Mouse (Mus musculus): Measurements from ENCODE around the gene Gjd3. TPM values are rescaled to one million over a fixed set of nuclear protein-coding genes. Genes with fewer than 3 reads are reported as not detected.
A peak's percentile ranks its signal among the peaks of the same experiment; 100 is the strongest.

Gene Gjd3
- polyA plus RNA-seq, 1 experiment: 0.56 TPM

GRCm38 (mm10) chr11:98959437-98960312 lies 23.1 kb downstream of the Gjd3 start:
- under 1% methylated on average over 43 of the region's 43 CpGs for whole genome bisulfite sequencing
- H3K4me1 ChIP-seq (ENCODE audit: control insufficient read depth, insufficient read depth, insufficient read length): peaks cover 42% of the 10 kb centered on the region
- peak; percentile 71 to 72 for DNase-seq (ENCODE audit: low read depth in 1 of 2, low spot score in 2 of 2)

GRCm38 (mm10) chr11:98956340-98956739 lies 26.5 kb downstream of the Gjd3 start:
- Histone ChIP-seq H3K36me3 (ENCODE audit: control insufficient read depth, insufficient read depth, low read length) (peaks cover 3% of the 10 kb centered on the region; the same call in 1 of the 2 replicates), H3K27me3 (ENCODE audit: control insufficient read depth, insufficient read depth, low read length) (no peaks in the 10 kb centered on the region), H3K4me1 (ENCODE audit: control insufficient read depth, insufficient read depth, insufficient read length) (peaks cover 43% of the 10 kb centered on the region), H3K27ac (ENCODE audit: insufficient read depth, low read length) (no peak overlapping the region), H3K4me3 (ENCODE audit: extremely low read depth, insufficient read depth, insufficient read length) (no peak overlapping the region)
- DNase-seq (ENCODE audit: low read depth in 1 of 2, low spot score in 2 of 2): no peak
- TF ChIP-seq POLR2A (IDR thresholded peaks at IDR 0.05; ENCODE audit: low read depth, low read length): no peak
- no peak for TF ChIP-seq CTCF (IDR thresholded peaks at IDR 0.05; ENCODE audit: extremely low read depth, insufficient read depth, insufficient read length, insufficient replicate concordance)
- 82% methylated on average over 10 of the region's 10 CpGs for WGBS

More at GRCm38 (mm10) chr11:98959437-98960312, 23.1 kb downstream of the Gjd3 start:
- H3K27me3 ChIP-seq (ENCODE audit: control insufficient read depth, insufficient read depth, low read length): no peaks in the 10 kb centered on the region
- H3K4me3 ChIP-seq (ENCODE audit: extremely low read depth, insufficient read depth, insufficient read length): peak overlapping the region; percentile 62
- TF ChIP-seq CTCF (IDR thresholded peaks at IDR 0.05; ENCODE audit: extremely low read depth, insufficient read depth, insufficient read length, insufficient replicate concordance) (no peak), POLR2A (IDR thresholded peaks at IDR 0.05; ENCODE audit: low read depth, low read length) (peak; percentile 38; the same call in 1 of the 2 replicates)
- H3K27ac ChIP-seq (ENCODE audit: insufficient read depth, low read length): peak overlapping the region; percentile 82
- no peaks in the 10 kb centered on the region; the same call in 1 of the 2 replicates for H3K36me3 ChIP-seq (ENCODE audit: control insufficient read depth, insufficient read depth, low read length)

- H3K27me3 ChIP-seq (ENCODE audit: control insufficient read depth, insufficient read depth, low read length): no peaks in the 10 kb centered on the region
- no peak overlapping the region for H3K4me3 ChIP-seq (ENCODE audit: extremely low read depth, insufficient read depth, insufficient read length)
- TF ChIP-seq CTCF (IDR thresholded peaks at IDR 0.05; ENCODE audit: extremely low read depth, insufficient read depth, insufficient read length, insufficient replicate concordance): no peak
- no peak for TF ChIP-seq POLR2A (IDR thresholded peaks at IDR 0.05; ENCODE audit: low read depth, low read length)
- 71% methylated on average over 5 of the region's 7 CpGs for WGBS
- H3K36me3 ChIP-seq (ENCODE audit: control insufficient read depth, insufficient read depth, low read length): peaks cover 6% of the 10 kb centered on the region; the same call in 1 of the 2 replicates
- peaks cover 44% of the 10 kb centered on the region for H3K4me1 ChIP-seq (ENCODE audit: control insufficient read depth, insufficient read depth, insufficient read length)
- no peak for DNase-seq (ENCODE audit: low read depth in 1 of 2, low spot score in 2 of 2)
- H3K27ac ChIP-seq (ENCODE audit: insufficient read depth, low read length): 0 out of 2 replicates have a peak overlapping the region, but pooled peaks have one; percentile 4
Observed at GRCm38 (mm10) chr11:98955707-98956235, 27.0 kb downstream of the Gjd3 start.

GRCm38 (mm10) chr11:98954801-98955706 lies 27.8 kb downstream of the Gjd3 start:
- H3K36me3 ChIP-seq (ENCODE audit: control insufficient read depth, insufficient read depth, low read length): peaks cover 11% of the 10 kb centered on the region
- no peak overlapping the region for H3K4me3 ChIP-seq (ENCODE audit: extremely low read depth, insufficient read depth, insufficient read length)
- TF ChIP-seq POLR2A (IDR thresholded peaks at IDR 0.05; ENCODE audit: low read depth, low read length) (no peak), CTCF (IDR thresholded peaks at IDR 0.05; ENCODE audit: extremely low read depth, insufficient read depth, insufficient read length, insufficient replicate concordance) (no peak)
- H3K27ac ChIP-seq (ENCODE audit: insufficient read depth, low read length): peak overlapping the region; percentile 47; the same call in 1 of the 2 replicates
- peaks cover 49% of the 10 kb centered on the region for H3K4me1 ChIP-seq (ENCODE audit: control insufficient read depth, insufficient read depth, insufficient read length)
- H3K27me3 ChIP-seq (ENCODE audit: control insufficient read depth, insufficient read depth, low read length): no peaks in the 10 kb centered on the region
- 54% methylated on average over 16 of the region's 17 CpGs for WGBS
- no peak for DNase-seq (ENCODE audit: low read depth in 1 of 2, low spot score in 2 of 2)

GRCm38 (mm10) chr11:98954373-98954772 lies 28.4 kb downstream of the Gjd3 start:
- Histone ChIP-seq H3K4me3 (ENCODE audit: extremely low read depth, insufficient read depth, insufficient read length) (no peak overlapping the region), H3K27me3 (ENCODE audit: control insufficient read depth, insufficient read depth, low read length) (no peaks in the 10 kb centered on the region), H3K4me1 (ENCODE audit: control insufficient read depth, insufficient read depth, insufficient read length) (peaks cover 50% of the 10 kb centered on the region), H3K27ac (ENCODE audit: insufficient read depth, low read length) (no peak overlapping the region), H3K36me3 (ENCODE audit: control insufficient read depth, insufficient read depth, low read length) (peaks cover 11% of the 10 kb centered on the region)
- WGBS: 22% methylated on average over 10 of the region's 10 CpGs
- TF ChIP-seq CTCF (IDR thresholded peaks at IDR 0.05; ENCODE audit: extremely low read depth, insufficient read depth, insufficient read length, insufficient replicate concordance) (peak; percentile 62; the same call in 1 of the 2 replicates), POLR2A (IDR thresholded peaks at IDR 0.05; ENCODE audit: low read depth, low read length) (no peak)
- no peak for DNase-seq (ENCODE audit: low read depth in 1 of 2, low spot score in 2 of 2)

- Histone ChIP-seq H3K4me3 (ENCODE audit: extremely low read depth, insufficient read depth, insufficient read length) (no peak overlapping the region), H3K4me1 (ENCODE audit: control insufficient read depth, insufficient read depth, insufficient read length) (peaks cover 55% of the 10 kb centered on the region), H3K27ac (ENCODE audit: insufficient read depth, low read length) (0 out of 2 replicates have a peak overlapping the region, but pooled peaks have one; percentile 4), H3K27me3 (ENCODE audit: control insufficient read depth, insufficient read depth, low read length) (no peaks in the 10 kb centered on the region), H3K36me3 (ENCODE audit: control insufficient read depth, insufficient read depth, low read length) (peaks cover 11% of the 10 kb centered on the region)
- TF ChIP-seq CTCF (IDR thresholded peaks at IDR 0.05; ENCODE audit: extremely low read depth, insufficient read depth, insufficient read length, insufficient replicate concordance) (no peak), POLR2A (IDR thresholded peaks at IDR 0.05; ENCODE audit: low read depth, low read length) (no peak)
- DNase-seq (ENCODE audit: low read depth in 1 of 2, low spot score in 2 of 2): no peak
- 52% methylated on average over 13 of the region's 13 CpGs for WGBS
Observed at GRCm38 (mm10) chr11:98953835-98954320, 28.9 kb downstream of the Gjd3 start.

Measured in spleen, adult 2 months (tissue).